Mouse (Mus musculus) spleen, postnatal 14 days (tissue): ENCODE measurements around the gene Defa31.
"Not testable (repeated sequence)": the region's sequence is repeated elsewhere in the genome, so short reads cannot be mapped to it uniquely, and the experiment has no call there.

Experiments
- DNase-seq, 2 experiments: peaks; one replicate each; pipeline ENCODE4 v3.0.0; 2021 to 2022; ENCODE audit warnings: low spot score in 2 of 2

Defa31 gene

GRCm38 (mm10) chr8:21191314-21191713 is at the start of gene Defa31:
TSS of gene Defa31 (plus strand) at chr8:21191614.
- not testable (repeated sequence) for DNase-seq

GRCm38 (mm10) chr8:21161977-21162376 is 29.4 kb upstream of the Defa31 start, which contains the start of gene Defa22:
TSS of gene Defa22 (plus strand) at chr8:21162277.
- not testable (repeated sequence) for DNase-seq

GRCm38 (mm10) chr8:21201261-21201660 is 9.8 kb downstream of the Defa31 start, which contains the start of gene Gm15293:
TSS of gene Gm15293 (plus strand) at chr8:21201561.
- DNase-seq: not testable (repeated sequence)
